Mouse (Mus musculus) ovary, adult 10 weeks (tissue): Measurements from ENCODE around the gene Abcb9. TPM values are rescaled to one million over a fixed set of nuclear protein-coding genes. Genes with fewer than 3 reads are reported as not detected.

Experiments
- polyA plus RNA-seq: library from polyadenylated mRNA; stranded (reverse); fragments of 350-450 nt; fragmentation: Illumina TruSeq; extraction: RNeasy Lipid Tissue Mini Kit (QIAGEN cat#74804); gene quantifications from one replicate; pipeline ENCODE4 v1.2.3, GENCODE M21; 2014

Abcb9 gene
- polyA plus RNA-seq: 0.14 TPM

GRCm38 (mm10) chr5:124095596-124096232 is at the start of gene Abcb9:
TSS of gene Abcb9 (minus strand) at chr5:124095798.

GRCm38 (mm10) chr5:124115990-124116845 is 20.6 kb upstream of the Abcb9 start, which contains the start of gene Arl6ip4:
TSS of gene Arl6ip4 (plus strand) at chr5:124116089.

GRCm38 (mm10) chr5:124111742-124112497 is 16.3 kb upstream of the Abcb9 start, which contains the start of gene Ogfod2:
TSS of gene Ogfod2 (plus strand) at chr5:124112297.

GRCm38 (mm10) chr5:124032001-124032508 is 63.5 kb downstream of the Abcb9 start, which contains the start of gene Vps37b:
TSS of gene Vps37b (minus strand) at chr5:124032270.

Other genes with a start within 250 kb of the Abcb9 start
- 0.23 TPM for gene Hcar2, start 230.3 kb downstream of the Abcb9 start, polyA plus RNA-seq
- 0.97 TPM for gene Hcar1, start 215.8 kb downstream of the Abcb9 start, polyA plus RNA-seq
- gene Denr, start 188.6 kb downstream of the Abcb9 start, polyA plus RNA-seq: 351 TPM
- not detected for gene Gm43518, start 168.4 kb downstream of the Abcb9 start, polyA plus RNA-seq
- gene Ccdc62, start 165.1 kb downstream of the Abcb9 start, polyA plus RNA-seq: 3.0 TPM
- gene Hip1r, start 122.2 kb downstream of the Abcb9 start, polyA plus RNA-seq: 0.54 TPM
- 6.2 TPM for gene Vps37b, start 63.5 kb downstream of the Abcb9 start, polyA plus RNA-seq
- 0.74 TPM for gene Ogfod2, start 16.5 kb upstream of the Abcb9 start, polyA plus RNA-seq
- 3.5 TPM for gene Arl6ip4, start 20.3 kb upstream of the Abcb9 start, polyA plus RNA-seq
- 8.7 TPM for gene Pitpnm2, start 154.0 kb upstream of the Abcb9 start, polyA plus RNA-seq
- gene Mphosph9, start 232.2 kb upstream of the Abcb9 start, polyA plus RNA-seq: 14.3 TPM
- gene 2810006K23Rik, start 232.3 kb upstream of the Abcb9 start, polyA plus RNA-seq: 25.1 TPM